Mouse (Mus musculus) adrenal gland, postnatal 4 days (tissue): Measurements from ENCODE around the gene Gm49396. TPM values are rescaled to one million over a fixed set of nuclear protein-coding genes. Genes with fewer than 3 reads are reported as not detected.
A peak's percentile ranks its signal among the peaks of the same experiment; 100 is the strongest.

Experiments
- DNase-seq, 2 experiments: peaks; one replicate each; pipeline ENCODE4 v3.0.0; 2021 to 2022; ENCODE audit warnings: low spot score in 2 of 2, mixed read lengths in 2 of 2
- total RNA-seq, 2 experiments: library from RNA; stranded (reverse); gene quantifications; 2 replicates each; pipeline ENCODE4 v1.2.3; 2021

The Gm49396 gene
- total RNA-seq, 2 experiments from 2014 or later = 7.6 to 8.7 TPM

GRCm38 (mm10) chr7:30552102-30553020 is 10.8 kb upstream of the Gm49396 start, which contains the start of the genes Hspb6 and Proser3:
Hspb6 (plus strand) TSS chr7:30552178.
Proser3 (minus strand) TSS chr7:30552299.
- DNase-seq = peak; percentile 76 to 96

GRCm38 (mm10) chr7:30553021-30553589 is 10.0 kb upstream of the Gm49396 start:
- DNase-seq = peak in 1 of 2 experiments; percentile 61

GRCm38 (mm10) chr7:30553810-30554584 is 9.1 kb upstream of the Gm49396 start:
- no peak for DNase-seq

- no peak for DNase-seq
Measured at GRCm38 (mm10) chr7:30556894-30557536, 6.1 kb upstream of the Gm49396 start.

GRCm38 (mm10) chr7:30557901-30558514 is 5.1 kb upstream of the Gm49396 start:
- no peak for DNase-seq

GRCm38 (mm10) chr7:30558656-30559442 is 4.3 kb upstream of the Gm49396 start:
- DNase-seq = no peak

GRCm38 (mm10) chr7:30559443-30559954 is 3.6 kb upstream of the Gm49396 start, which contains the start of gene Lin37:
Lin37 (minus strand) TSS chr7:30559838.
- DNase-seq = peak; percentile 76 to 90

- no peak for DNase-seq
Measured at GRCm38 (mm10) chr7:30560296-30560695, 2.8 kb upstream of the Gm49396 start.

- no peak for DNase-seq
Measured at GRCm38 (mm10) chr7:30562526-30563116, 523 bp upstream of the Gm49396 start.

- DNase-seq = no peak
Measured at GRCm38 (mm10) chr7:30563906-30564280, 749 bp downstream of the Gm49396 start.

- no peak for DNase-seq
Measured at GRCm38 (mm10) chr7:30564970-30565571, 1.9 kb downstream of the Gm49396 start, which contains the start of gene Igflr1. Igflr1 (plus strand) TSS chr7:30565427.

GRCm38 (mm10) chr7:30566033-30566432 is 2.9 kb downstream of the Gm49396 start:
- DNase-seq = no peak

GRCm38 (mm10) chr7:30567555-30567954 is 4.4 kb downstream of the Gm49396 start:
- DNase-seq = no peak

GRCm38 (mm10) chr7:30572389-30572788 is 9.2 kb downstream of the Gm49396 start:
- DNase-seq = no peak

GRCm38 (mm10) chr7:30572969-30573368 is 9.8 kb downstream of the Gm49396 start:
- no peak for DNase-seq

GRCm38 (mm10) chr7:30579950-30580349 is 16.8 kb downstream of the Gm49396 start:
- no peak for DNase-seq

- DNase-seq = no peak
Measured at GRCm38 (mm10) chr7:30581547-30581946, 18.4 kb downstream of the Gm49396 start.

- DNase-seq = no peak
Measured at GRCm38 (mm10) chr7:30584339-30584738, 21.2 kb downstream of the Gm49396 start.

GRCm38 (mm10) chr7:30585170-30585569 is 22.0 kb downstream of the Gm49396 start:
- DNase-seq = no peak
